Mouse (Mus musculus): Measurements from ENCODE around the gene Agbl5.

- TF ChIP-seq EP300 (IDR thresholded peaks at IDR 0.05; ENCODE audit: low read depth) (no peak), CTCF (IDR thresholded peaks at IDR 0.05; ENCODE audit: low read depth) (no peak)
These were observed 29.6 kb downstream of the Agbl5 start for GRCm38 (mm10) chr5:30917891-30918670.
